Mouse (Mus musculus) forebrain, postnatal 0 days (tissue): ENCODE data around the gene Eps8. TPM values are rescaled to one million over a fixed set of nuclear protein-coding genes. Genes with fewer than 3 reads are reported as not detected.

Experiments
- ATAC-seq: fragments of 200-750 bp; cut with Nextera tagmentation; 2 replicates; pipeline ENCODE4 v1.8.0; 2017; ENCODE audit warnings: mild to moderate bottlenecking, moderate library complexity
- DNase-seq: peaks from one replicate; pipeline ENCODE4 v3.0.0-alpha.2; 2015
- H3K27ac ChIP-seq: fragments of 300-500 bp; sonication (generic); 2 replicates; pipeline ENCODE4 v1.5.1; 2014; ENCODE audit warnings: low read depth, mild to moderate bottlenecking, antibody characterized with exemption, low read length, moderate library complexity, mixed read lengths
- H3K27me3 ChIP-seq: fragments of 300-500 bp; sonication (generic); 2 replicates; pipeline ENCODE4 v1.6.1; 2014; ENCODE audit warnings: mild to moderate bottlenecking, low read length, mixed read lengths; ENCODE audit not compliant: insufficient read depth
- H3K36me3 ChIP-seq: fragments of 300-500 bp; sonication (generic); 2 replicates; pipeline ENCODE4 v1.6.1; 2014; ENCODE audit warnings: mild to moderate bottlenecking, moderate library complexity; ENCODE audit not compliant: insufficient read depth
- H3K4me1 ChIP-seq: fragments of 300-500 bp; sonication (generic); 2 replicates; pipeline ENCODE4 v1.6.1; 2014; ENCODE audit warnings: antibody characterized with exemption; ENCODE audit not compliant: insufficient read depth
- H3K4me2 ChIP-seq: fragments of 300-500 bp; sonication (generic); 2 replicates; pipeline ENCODE4 v1.6.1; 2014; ENCODE audit warnings: low read depth, mild to moderate bottlenecking, moderate library complexity
- H3K4me3 ChIP-seq: fragments of 300-500 bp; sonication (generic); 2 replicates; pipeline ENCODE4 v1.5.1; 2014; ENCODE audit warnings: low read depth, low read length, mixed read lengths
- H3K9ac ChIP-seq: fragments of 300-500 bp; sonication (generic); 2 replicates; pipeline ENCODE4 v1.6.1; 2014; ENCODE audit warnings: mild to moderate bottlenecking
- H3K9me3 ChIP-seq: fragments of 300-500 bp; sonication (generic); 2 replicates; pipeline ENCODE4 v1.6.1; 2016; ENCODE audit warnings: low read length
- CTCF ChIP-seq: sonication (generic); IDR thresholded peaks from 2 replicates; pipeline ENCODE4 v1.5.1; 2016; ENCODE audit warnings: antibody characterized with exemption, control low read depth, low read depth
- WGBS: fragments of 180-500 bp; shearing (Covaris S2); extraction: QIAGEN DNeasy Blood & Tissue Kit; methylation state at CpG from one replicate; pipeline ENCODE4 v1.1.7; 2014; 5-methylcytosine and 5-hydroxymethylcytosine counted together
- polyA plus RNA-seq: library from polyadenylated mRNA; unstranded; fragments of >200 nt; fragmentation: Nextera tagmentation; extraction: Ambion mirVana; gene quantifications from 2 replicates; pipeline ENCODE4 v1.2.1, GENCODE M21; 2015
- total RNA-seq: library from RNA; depleted of rRNA; stranded (reverse); fragments of >200 nt; gene quantifications from 2 replicates; pipeline ENCODE4 v1.2.3, GENCODE M21; 2014

Eps8 gene
- total and polyA plus RNA-seq, 2 experiments from 2014 or later, result 23.7 to 26.0 TPM

GRCm38 (mm10) chr6:137541216-137542176 lies 113.2 kb downstream of the Eps8 start:
- DNase-seq, result no peak
- ATAC-seq, result no peak

GRCm38 (mm10) chr6:137540800-137541199 lies 113.9 kb downstream of the Eps8 start:
- H3K27me3 ChIP-seq, result no peaks in the 10 kb centered on the region
- H3K36me3 ChIP-seq, result no peaks in the 10 kb centered on the region
- H3K9ac ChIP-seq, result no peak overlapping the region
- no peak for DNase-seq
- no peak for ATAC-seq
- 0 out of 2 replicates have a peak, but pooled peaks cover 3% of the 10 kb centered on the region for H3K9me3 ChIP-seq
- TF ChIP-seq CTCF, result no peak
- H3K27ac ChIP-seq, result no peak overlapping the region
- H3K4me3 ChIP-seq, result no peak overlapping the region
- 79% methylated on average over 5 of the region's 5 CpGs for WGBS
- peaks cover 10% of the 10 kb centered on the region; the same call in 1 of the 2 replicates for H3K4me1 ChIP-seq
- H3K4me2 ChIP-seq, result no peak overlapping the region

More at GRCm38 (mm10) chr6:137541216-137542176, 113.2 kb downstream of the Eps8 start:
- H3K9ac ChIP-seq, result no peak overlapping the region
- H3K27ac ChIP-seq, result no peak overlapping the region
- no peaks in the 10 kb centered on the region for H3K9me3 ChIP-seq
- H3K4me1 ChIP-seq, result peaks cover 10% of the 10 kb centered on the region; the same call in 1 of the 2 replicates
- H3K4me3 ChIP-seq, result no peak overlapping the region
- no peak overlapping the region for H3K4me2 ChIP-seq
- TF ChIP-seq CTCF, result no peak
- no peaks in the 10 kb centered on the region for H3K27me3 ChIP-seq
- WGBS, result 61% methylated on average over 17 of the region's 17 CpGs
- H3K36me3 ChIP-seq, result no peaks in the 10 kb centered on the region

DNA sequence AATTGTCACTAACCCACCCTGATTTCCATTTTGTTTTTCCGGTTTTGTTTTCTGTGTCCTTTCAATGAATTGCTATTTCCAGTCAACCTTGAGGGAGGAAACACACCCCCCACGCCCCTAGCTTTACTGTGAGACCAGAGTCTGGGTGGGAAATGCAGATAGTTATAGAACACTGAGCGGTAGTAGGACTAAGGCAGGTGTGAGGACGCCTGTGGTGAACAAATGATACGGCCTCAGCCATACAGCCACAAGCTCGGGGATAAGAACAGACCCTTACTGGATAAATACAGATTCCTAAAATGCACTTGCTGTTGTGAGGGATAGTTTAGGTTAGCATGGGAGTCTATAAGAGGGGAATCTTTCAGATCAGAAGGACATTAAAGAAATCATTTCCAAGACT lies 114.3 kb downstream of the Eps8 start:
- H3K4me2 ChIP-seq, result no peak overlapping the region
- H3K27me3 ChIP-seq, result no peaks in the 10 kb centered on the region
- 91% methylated on average over 6 of the region's 6 CpGs for WGBS
- no peak overlapping the region for H3K27ac ChIP-seq
- no peak overlapping the region for H3K4me3 ChIP-seq
- H3K9me3 ChIP-seq, result 0 out of 2 replicates have a peak, but pooled peaks cover 3% of the 10 kb centered on the region
- DNase-seq (no peak), ATAC-seq (no peak)
- no peak overlapping the region for H3K9ac ChIP-seq
- H3K36me3 ChIP-seq, result no peaks in the 10 kb centered on the region
- no peak for TF ChIP-seq CTCF
- H3K4me1 ChIP-seq, result peaks cover 10% of the 10 kb centered on the region; the same call in 1 of the 2 replicates

DNA sequence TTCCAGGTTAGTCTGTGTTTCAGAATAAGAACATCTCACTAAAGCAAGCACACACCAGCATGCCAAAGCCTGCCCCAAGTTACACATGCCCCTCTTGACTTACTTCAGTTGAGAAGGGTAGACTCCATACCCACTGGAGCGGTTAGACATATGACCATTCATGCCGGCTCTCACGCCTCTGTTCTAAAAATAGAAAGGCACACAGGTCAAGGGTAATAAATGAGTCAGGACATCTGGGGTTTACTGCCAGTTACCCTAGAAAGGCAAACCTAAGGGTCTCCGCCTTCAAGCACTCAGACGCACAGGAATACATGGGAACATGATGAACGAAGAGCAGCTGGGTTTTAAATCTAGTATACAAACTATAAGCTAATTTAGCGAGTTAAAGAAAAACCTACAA lies 115.5 kb downstream of the Eps8 start:
- 86% methylated on average over 7 of the region's 7 CpGs for WGBS

DNA sequence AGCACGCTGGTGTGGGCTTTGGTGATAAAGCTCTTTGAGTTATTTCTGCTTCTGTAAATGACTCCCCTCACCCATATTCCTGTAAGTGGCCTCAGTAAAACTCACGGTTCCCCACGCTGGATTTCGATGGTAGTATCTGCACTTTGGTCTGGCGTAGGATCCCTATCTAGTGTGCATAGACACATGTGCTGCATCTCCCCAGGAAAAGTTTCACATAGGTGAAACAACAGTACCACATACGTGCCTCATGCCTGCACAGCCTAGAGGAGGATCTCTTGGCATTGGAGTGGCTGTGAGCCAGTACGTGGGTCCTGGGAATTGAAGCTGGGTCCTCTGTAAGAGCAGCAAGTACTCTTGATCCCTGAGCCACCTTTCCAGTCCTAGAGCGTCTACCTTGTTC lies 121.9 kb downstream of the Eps8 start:
- no peak for TF ChIP-seq CTCF
- Histone ChIP-seq H3K36me3 (no peaks in the 10 kb centered on the region), H3K9me3 (0 out of 2 replicates have a peak, but pooled peaks cover 3% of the 10 kb centered on the region), H3K4me3 (no peak overlapping the region), H3K4me1 (no peaks in the 10 kb centered on the region), H3K9ac (no peak overlapping the region), H3K27me3 (no peaks in the 10 kb centered on the region), H3K4me2 (no peak overlapping the region), H3K27ac (no peak overlapping the region)
- ATAC-seq (no peak), DNase-seq (no peak)
- WGBS, result 96% methylated on average over 8 of the region's 8 CpGs

More for the DNA sequence above, 115.5 kb downstream of the Eps8 start:
- Histone ChIP-seq H3K4me3 (no peak overlapping the region), H3K4me2 (no peak overlapping the region), H3K9ac (no peak overlapping the region), H3K36me3 (no peaks in the 10 kb centered on the region), H3K9me3 (0 out of 2 replicates have a peak, but pooled peaks cover 3% of the 10 kb centered on the region), H3K27ac (no peak overlapping the region), H3K4me1 (peaks cover 10% of the 10 kb centered on the region; the same call in 1 of the 2 replicates), H3K27me3 (no peaks in the 10 kb centered on the region)
- ATAC-seq (no peak), DNase-seq (no peak)
- TF ChIP-seq CTCF, result no peak

DNA sequence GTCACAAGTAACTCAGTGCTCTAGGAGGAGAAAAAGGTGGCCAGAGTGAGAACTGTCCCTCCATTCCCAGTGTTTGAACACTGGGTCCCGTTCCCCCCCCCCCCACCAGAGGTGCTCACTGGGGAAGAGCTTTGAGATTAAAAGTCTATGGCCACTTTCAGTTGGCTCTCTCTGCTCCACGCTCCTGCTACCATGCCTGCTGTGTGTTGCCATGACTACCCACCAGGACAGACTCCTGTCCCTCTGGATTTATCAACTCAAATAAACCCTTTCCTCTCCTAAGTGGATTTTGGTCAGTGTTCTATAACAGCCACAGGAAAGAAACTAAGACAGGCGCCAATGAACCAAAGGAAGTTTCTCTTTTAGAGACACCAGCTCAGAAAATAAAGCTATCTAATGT lies 128.9 kb downstream of the Eps8 start:
- no peaks in the 10 kb centered on the region for H3K36me3 ChIP-seq
- H3K27me3 ChIP-seq, result no peaks in the 10 kb centered on the region
- 12% methylated on average over 3 of the region's 3 CpGs for WGBS
- no peaks in the 10 kb centered on the region for H3K9me3 ChIP-seq
- DNase-seq (no peak), ATAC-seq (no peak)
- H3K9ac ChIP-seq, result no peak overlapping the region
- no peak overlapping the region for H3K4me3 ChIP-seq
- TF ChIP-seq CTCF, result no peak
- no peaks in the 10 kb centered on the region for H3K4me1 ChIP-seq
- no peak overlapping the region for H3K4me2 ChIP-seq
- no peak overlapping the region for H3K27ac ChIP-seq

- no peak; the same call in 1 of the 2 replicates for ATAC-seq
- no peaks in the 10 kb centered on the region for H3K27me3 ChIP-seq
- H3K4me3 ChIP-seq, result no peak overlapping the region
- no peak overlapping the region for H3K27ac ChIP-seq
- 82% methylated on average over 8 of the region's 8 CpGs for WGBS
- no peaks in the 10 kb centered on the region for H3K4me1 ChIP-seq
- no peak overlapping the region for H3K4me2 ChIP-seq
- H3K9ac ChIP-seq, result no peak overlapping the region
- no peak for DNase-seq
- TF ChIP-seq CTCF, result no peak
- H3K9me3 ChIP-seq, result no peaks in the 10 kb centered on the region
- H3K36me3 ChIP-seq, result peaks cover 4% of the 10 kb centered on the region; the same call in 1 of the 2 replicates
These were observed 134.4 kb downstream of the Eps8 start for GRCm38 (mm10) chr6:137520343-137520704.
